Mouse (Mus musculus) erythroblast, adult 5-6 weeks (primary cell): ENCODE results near the gene Gm19426. TPM values are rescaled to one million over a fixed set of nuclear protein-coding genes. Genes with fewer than 3 reads are reported as not detected.

Source experiments
- total RNA-seq, 2 experiments: library from RNA; stranded (forward) in 1 of 2; stranded (reverse) in 1 of 2; fragments of 150-400 nt in 1 of 2; fragments of 200-764, 138-1000 nt in 1 of 2; gene quantifications; 2 replicates each; pipeline versions ENCODE4 v1.2.3 to v1.2.4; 2015 to 2017; ENCODE audit warnings: low replicate concordance in 2 of 2

Gm19426 gene
- total RNA-seq, 2 experiments from 2014 or later = not detected

Other genes starting within 250 kb of the Gm19426 start
- 8.8 and 10.0 TPM in 2 replicates for gene Ctnnd1, start 92.9 kb downstream of the Gm19426 start, total RNA-seq (2015; ENCODE audit: low replicate concordance)
- gene Ctnnd1, start 92.9 kb downstream of the Gm19426 start, total RNA-seq (2017; ENCODE audit: low replicate concordance) = 6.2 and 9.5 TPM in 2 replicates
- not detected in 2 replicates for gene Btbd18, start 84.6 kb downstream of the Gm19426 start, total RNA-seq (2015; ENCODE audit: low replicate concordance)
- gene Btbd18, start 84.6 kb downstream of the Gm19426 start, total RNA-seq (2017; ENCODE audit: low replicate concordance) = not detected in 2 replicates
- 42.3 and 58.3 TPM in 2 replicates for gene Selenoh, start 72.9 kb downstream of the Gm19426 start, total RNA-seq (2015; ENCODE audit: low replicate concordance)
- gene Selenoh, start 72.9 kb downstream of the Gm19426 start, total RNA-seq (2017; ENCODE audit: low replicate concordance) = 23.3 and 23.4 TPM in 2 replicates
- gene Gm28635, start 65.6 kb downstream of the Gm19426 start, total RNA-seq (2015; ENCODE audit: low replicate concordance) = not detected in 2 replicates
- gene Gm28635, start 65.6 kb downstream of the Gm19426 start, total RNA-seq (2017; ENCODE audit: low replicate concordance) = 1.8 TPM in 1 of 2 replicates, not detected in the other
- 14.0 and 24.7 TPM in 2 replicates for gene Med19, start 65.3 kb downstream of the Gm19426 start, total RNA-seq (2015; ENCODE audit: low replicate concordance)
- 12.0 and 18.8 TPM in 2 replicates for gene Med19, start 65.3 kb downstream of the Gm19426 start, total RNA-seq (2017; ENCODE audit: low replicate concordance)
- 17.8 and 29.0 TPM in 2 replicates for gene Tmx2, start 64.5 kb downstream of the Gm19426 start, total RNA-seq (2015; ENCODE audit: low replicate concordance)
- gene Tmx2, start 64.5 kb downstream of the Gm19426 start, total RNA-seq (2017; ENCODE audit: low replicate concordance) = 18.9 and 19.5 TPM in 2 replicates
- 28.4 and 29.2 TPM in 2 replicates for gene Zdhhc5, start 28.5 kb downstream of the Gm19426 start, total RNA-seq (2015; ENCODE audit: low replicate concordance)
- gene Zdhhc5, start 28.5 kb downstream of the Gm19426 start, total RNA-seq (2017; ENCODE audit: low replicate concordance) = 39.8 and 41.3 TPM in 2 replicates
- gene Clp1, start 16.3 kb downstream of the Gm19426 start, total RNA-seq (2015; ENCODE audit: low replicate concordance) = 53.6 and 64.6 TPM in 2 replicates
- gene Clp1, start 16.3 kb downstream of the Gm19426 start, total RNA-seq (2017; ENCODE audit: low replicate concordance) = 46.7 and 70.3 TPM in 2 replicates
- 1,364 and 1,503 TPM in 2 replicates for gene Ypel4, start 9.6 kb downstream of the Gm19426 start, total RNA-seq (2015; ENCODE audit: low replicate concordance)
- 1,636 and 1,967 TPM in 2 replicates for gene Ypel4, start 9.6 kb downstream of the Gm19426 start, total RNA-seq (2017; ENCODE audit: low replicate concordance)
- gene Serping1, start 31.8 kb upstream of the Gm19426 start, total RNA-seq (2015; ENCODE audit: low replicate concordance) = 4.2 and 7.3 TPM in 2 replicates
- gene Serping1, start 31.8 kb upstream of the Gm19426 start, total RNA-seq (2017; ENCODE audit: low replicate concordance) = 2.1 and 3.1 TPM in 2 replicates
- gene Ube2l6, start 55.2 kb upstream of the Gm19426 start, total RNA-seq (2015; ENCODE audit: low replicate concordance) = 974 and 1,000 TPM in 2 replicates
- gene Ube2l6, start 55.2 kb upstream of the Gm19426 start, total RNA-seq (2017; ENCODE audit: low replicate concordance) = 826 and 843 TPM in 2 replicates
- not detected in 2 replicates for gene Smtnl1, start 79.0 kb upstream of the Gm19426 start, total RNA-seq (2015; ENCODE audit: low replicate concordance)
- gene Smtnl1, start 79.0 kb upstream of the Gm19426 start, total RNA-seq (2017; ENCODE audit: low replicate concordance) = 2.0 TPM in 1 of 2 replicates, not detected in the other
- 28.6 and 43.9 TPM in 2 replicates for gene Timm10, start 83.3 kb upstream of the Gm19426 start, total RNA-seq (2015; ENCODE audit: low replicate concordance)
- 5.2 and 22.2 TPM in 2 replicates for gene Timm10, start 83.3 kb upstream of the Gm19426 start, total RNA-seq (2017; ENCODE audit: low replicate concordance)
- gene Slc43a1, start 95.2 kb upstream of the Gm19426 start, total RNA-seq (2015; ENCODE audit: low replicate concordance) = 756 and 864 TPM in 2 replicates
- gene Slc43a1, start 95.2 kb upstream of the Gm19426 start, total RNA-seq (2017; ENCODE audit: low replicate concordance) = 516 and 701 TPM in 2 replicates
- gene Rtn4rl2, start 143.1 kb upstream of the Gm19426 start, total RNA-seq (2015; ENCODE audit: low replicate concordance) = not detected in 2 replicates
- not detected in 2 replicates for gene Rtn4rl2, start 143.1 kb upstream of the Gm19426 start, total RNA-seq (2017; ENCODE audit: low replicate concordance)
- gene Slc43a3, start 192.9 kb upstream of the Gm19426 start, total RNA-seq (2015; ENCODE audit: low replicate concordance) = 207 and 247 TPM in 2 replicates
- 227 and 246 TPM in 2 replicates for gene Slc43a3, start 192.9 kb upstream of the Gm19426 start, total RNA-seq (2017; ENCODE audit: low replicate concordance)
- gene Prg2, start 236.8 kb upstream of the Gm19426 start, total RNA-seq (2015; ENCODE audit: low replicate concordance) = 140 and 215 TPM in 2 replicates
- 429 and 503 TPM in 2 replicates for gene Prg2, start 236.8 kb upstream of the Gm19426 start, total RNA-seq (2017; ENCODE audit: low replicate concordance)
- gene Prg3, start 244.6 kb upstream of the Gm19426 start, total RNA-seq (2015; ENCODE audit: low replicate concordance) = 21.7 and 30.7 TPM in 2 replicates
- 20.4 and 21.9 TPM in 2 replicates for gene Prg3, start 244.6 kb upstream of the Gm19426 start, total RNA-seq (2017; ENCODE audit: low replicate concordance)